Mouse (Mus musculus) left cerebral cortex, postnatal 4 days (tissue): ENCODE data around the gene Hcrtr1. TPM values are rescaled to one million over a fixed set of nuclear protein-coding genes. Genes with fewer than 3 reads are reported as not detected.
A peak's percentile ranks its signal among the peaks of the same experiment; 100 is the strongest.

ENCODE experiments used
- DNase-seq: peaks from one replicate; pipeline ENCODE4 v3.0.0-alpha.2; 2022
- intact Hi-C: fragments of 180-260 bp; cut with DNase I; formaldehyde crosslinking; loops from one replicate; pipeline ENCODE4 v1.15.1; 2025
- total RNA-seq, 2 experiments: library from RNA; stranded (reverse); gene quantifications; 2 replicates each; pipeline ENCODE4 v1.2.3; 2021

The Hcrtr1 gene
- total RNA-seq, 2 experiments from 2014 or later = 1.9 to 3.6 TPM

DNA sequence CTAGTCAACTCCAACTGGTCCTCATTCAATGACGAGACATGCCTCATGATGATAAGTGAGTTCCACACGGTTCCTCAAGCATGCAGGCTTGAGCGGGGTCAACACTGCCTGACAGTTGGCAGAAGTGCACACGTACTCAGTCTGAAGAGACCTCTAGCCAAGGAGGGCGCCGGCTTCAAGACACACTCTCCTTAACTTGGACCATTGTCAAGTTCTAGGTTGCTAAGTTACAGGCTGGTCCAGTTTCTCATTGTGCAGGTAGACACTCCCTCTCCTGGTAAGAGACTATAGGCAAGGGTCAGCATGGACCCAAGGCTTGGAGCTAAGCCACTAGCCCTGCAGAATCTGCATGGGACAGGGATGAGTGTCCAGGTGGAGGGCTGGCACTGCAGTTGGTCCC, 14.0 kb downstream of the Hcrtr1 start:
- intact Hi-C loops = no loop called here
- no peak for DNase-seq

DNA sequence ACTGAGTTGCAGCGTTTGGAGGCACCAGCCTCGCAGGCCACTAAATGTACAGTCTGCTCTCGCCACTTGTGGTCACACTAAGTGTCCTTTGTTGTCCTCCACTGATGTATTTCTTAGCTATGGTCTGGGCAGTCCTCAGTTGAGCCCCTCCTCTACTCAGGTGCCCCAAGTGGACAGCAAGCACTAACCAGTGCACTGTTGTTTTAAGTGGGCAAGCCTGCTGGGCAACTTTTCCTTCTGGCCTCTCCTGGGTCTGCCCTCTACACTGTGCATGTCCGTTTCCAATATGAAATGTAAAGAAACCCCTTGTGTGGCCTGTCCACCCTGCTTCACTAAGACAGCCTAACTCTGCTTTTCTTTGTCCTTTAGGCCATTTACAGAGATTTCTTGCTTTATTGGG, 15.0 kb downstream of the Hcrtr1 start:
- no peak for DNase-seq
- intact Hi-C loops = no loop called here

DNA sequence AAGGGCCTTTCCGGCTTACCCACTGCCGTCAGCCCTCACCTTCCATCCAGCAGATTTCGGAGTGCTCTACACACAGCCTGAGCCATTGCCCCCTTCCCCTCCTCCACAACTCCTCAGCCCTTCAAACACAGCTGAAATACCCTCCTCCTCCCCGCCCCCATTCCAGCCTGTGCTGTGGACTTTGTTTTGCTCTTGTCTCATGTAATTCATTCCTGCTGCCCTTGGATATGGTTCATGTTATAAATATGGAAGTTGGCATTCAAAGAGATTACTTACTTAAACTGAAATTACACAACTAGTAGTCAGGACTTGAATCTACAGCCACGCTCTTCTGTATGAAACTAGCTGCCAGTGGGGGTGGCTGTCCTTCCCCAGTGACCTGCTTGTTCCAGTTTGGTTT, 16.1 kb downstream of the Hcrtr1 start:
- no peak for DNase-seq
- intact Hi-C loops = no loop called here

DNA sequence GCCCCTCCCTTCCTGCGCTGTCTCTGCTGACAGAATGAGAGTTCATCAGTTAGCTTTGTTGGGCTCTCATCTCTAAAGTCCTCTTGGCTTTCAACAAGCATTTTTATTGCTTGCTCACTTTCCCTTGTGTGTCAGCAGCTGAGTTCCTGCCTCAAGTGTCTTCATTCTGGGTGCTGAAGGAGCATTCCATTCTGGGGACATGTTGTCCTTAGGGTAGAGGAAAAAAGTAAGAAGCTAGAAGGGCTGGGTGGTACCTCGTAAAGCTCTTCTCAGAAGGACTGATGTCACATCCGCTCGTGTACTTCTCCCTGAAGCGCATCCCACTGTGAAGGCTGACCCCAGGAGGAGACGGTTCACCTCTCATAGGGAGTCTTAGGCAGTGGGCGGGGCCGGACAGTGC, 17.6 kb downstream of the Hcrtr1 start:
- DNase-seq = no peak
- intact Hi-C loops = no loop called here

DNA sequence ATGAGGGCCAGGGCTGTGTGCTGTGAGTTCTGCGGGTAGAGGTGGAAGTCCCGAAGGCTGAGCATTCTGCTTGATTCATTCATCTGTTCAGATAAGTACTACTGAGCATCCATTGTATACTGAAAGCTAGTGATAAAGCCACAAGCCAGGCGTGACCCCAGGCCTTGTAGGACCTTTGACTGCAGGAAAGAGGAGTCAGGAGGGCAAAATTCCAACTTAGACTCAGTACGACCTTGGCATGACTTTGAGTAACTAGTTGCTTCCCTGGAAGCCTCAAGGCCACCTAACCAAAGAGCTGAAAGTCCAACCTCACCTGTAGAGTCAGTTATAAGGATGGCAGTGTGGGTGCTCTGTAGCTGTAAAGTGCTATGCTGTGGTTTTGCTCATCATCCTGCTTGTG, 18.4 kb downstream of the Hcrtr1 start:
- DNase-seq = no peak
- intact Hi-C loops = no loop called here

DNA sequence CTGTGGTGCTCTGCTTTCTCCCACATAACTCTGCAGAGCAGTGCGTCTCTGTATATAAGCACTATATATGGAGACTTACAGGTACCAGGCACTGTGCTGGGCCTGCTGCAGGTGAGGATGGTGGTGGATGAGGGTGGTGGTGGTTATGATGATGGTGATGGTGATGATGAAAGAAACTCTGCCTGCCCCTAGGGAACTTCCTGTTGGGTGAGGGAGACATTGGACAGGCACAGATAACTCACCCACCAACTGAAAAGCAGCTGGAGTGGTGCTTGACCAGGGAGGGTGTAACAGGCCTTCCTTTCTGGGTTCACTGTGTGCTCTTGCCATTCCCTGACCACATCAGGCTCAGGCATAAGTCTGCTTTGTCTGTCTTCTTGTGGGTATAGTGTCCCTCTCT, 26.4 kb downstream of the Hcrtr1 start:
- intact Hi-C loops = no loop called here
- DNase-seq = no peak

DNA sequence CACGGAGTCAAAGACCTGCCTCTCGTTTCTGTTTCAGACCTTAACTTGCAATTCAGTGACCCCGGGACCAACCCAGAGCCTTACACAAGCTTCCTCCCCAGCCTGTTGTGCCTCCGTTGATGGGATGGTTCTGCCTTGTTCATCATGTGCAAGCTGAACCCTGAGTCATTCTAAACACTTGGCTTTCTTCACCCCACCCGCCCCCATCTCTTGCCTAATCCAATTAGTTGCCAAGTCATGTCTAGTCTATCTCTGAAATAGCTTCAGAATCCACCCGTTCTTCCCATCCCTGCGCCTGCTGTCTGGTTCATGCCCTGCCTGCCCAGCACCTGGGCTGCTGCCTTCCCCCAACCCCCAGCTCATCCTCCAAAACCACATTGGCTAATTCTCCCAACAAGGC, 26.9 kb downstream of the Hcrtr1 start:
- intact Hi-C loops = no loop called here

GRCm38 (mm10) chr4:130110091-130110490, 29.1 kb downstream of the Hcrtr1 start:
- DNase-seq = no peak
- intact Hi-C loops = no loop called here

More for the DNA sequence above, 26.9 kb downstream of the Hcrtr1 start:
- DNase-seq = no peak

GRCm38 (mm10) chr4:130109666-130110065, 29.5 kb downstream of the Hcrtr1 start:
- DNase-seq = no peak
- intact Hi-C loops = no loop called here

GRCm38 (mm10) chr4:130108929-130109328, 30.2 kb downstream of the Hcrtr1 start:
- intact Hi-C loops = no loop called here
- no peak for DNase-seq

- intact Hi-C loops = no loop called here
- DNase-seq = peak; percentile 100
These were observed 31.6 kb downstream of the Hcrtr1 start for GRCm38 (mm10) chr4:130107444-130108131.

DNA sequence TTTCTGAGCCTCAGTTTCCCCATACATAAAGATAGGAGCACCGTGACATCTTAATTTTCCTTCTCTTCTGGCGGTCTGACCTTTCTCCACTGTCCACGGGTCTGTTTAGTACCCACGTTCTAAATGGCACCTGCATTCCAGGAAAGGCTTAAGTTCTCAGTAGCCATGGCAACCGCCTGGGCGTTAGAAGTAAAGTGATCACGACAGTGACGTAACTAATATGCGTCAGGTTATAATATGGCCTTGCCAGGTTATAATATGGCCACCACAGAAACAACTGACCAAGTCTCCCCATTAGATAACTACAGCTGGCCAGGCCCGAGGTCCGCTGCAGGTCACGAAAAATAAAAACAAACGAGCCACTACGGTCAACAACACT, 32.1 kb downstream of the Hcrtr1 start:
- intact Hi-C loops = no loop called here

GRCm38 (mm10) chr4:130104584-130104983, 34.6 kb downstream of the Hcrtr1 start:
- no peak for DNase-seq
- intact Hi-C loops = no loop called here

More for the DNA sequence above, 32.1 kb downstream of the Hcrtr1 start:
- DNase-seq = no peak

- intact Hi-C loops = no loop called here
- DNase-seq = no peak
These were observed 35.5 kb downstream of the Hcrtr1 start for GRCm38 (mm10) chr4:130103632-130104031.

GRCm38 (mm10) chr4:130102111-130102651, 37.0 kb downstream of the Hcrtr1 start, which contains the start of gene Pef1:
Gene Pef1, plus strand, starts transcription at chr4:130102558.
- intact Hi-C loops = no loop called here
- DNase-seq = no peak

DNA sequence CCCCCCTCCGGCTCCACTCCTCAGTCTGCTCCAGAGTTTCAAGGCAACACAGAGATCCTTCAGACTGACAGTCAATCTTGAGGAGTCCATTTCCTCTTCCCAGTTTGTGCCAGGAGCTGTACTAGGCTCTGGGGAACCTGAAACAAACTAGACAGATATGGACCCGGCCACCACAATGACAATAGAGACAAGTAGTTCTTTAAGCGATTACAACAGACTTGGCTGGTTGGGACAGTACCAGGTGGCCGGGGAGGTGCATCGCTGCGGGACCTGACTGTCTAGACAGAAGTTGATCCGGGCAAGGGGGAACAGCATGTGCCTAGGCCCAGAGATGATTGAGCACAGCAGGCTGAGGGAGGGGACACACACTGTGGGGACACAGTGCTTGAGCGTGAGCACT, 38.0 kb downstream of the Hcrtr1 start:
- DNase-seq = peak; percentile 81
- intact Hi-C loops = no loop called here

DNA sequence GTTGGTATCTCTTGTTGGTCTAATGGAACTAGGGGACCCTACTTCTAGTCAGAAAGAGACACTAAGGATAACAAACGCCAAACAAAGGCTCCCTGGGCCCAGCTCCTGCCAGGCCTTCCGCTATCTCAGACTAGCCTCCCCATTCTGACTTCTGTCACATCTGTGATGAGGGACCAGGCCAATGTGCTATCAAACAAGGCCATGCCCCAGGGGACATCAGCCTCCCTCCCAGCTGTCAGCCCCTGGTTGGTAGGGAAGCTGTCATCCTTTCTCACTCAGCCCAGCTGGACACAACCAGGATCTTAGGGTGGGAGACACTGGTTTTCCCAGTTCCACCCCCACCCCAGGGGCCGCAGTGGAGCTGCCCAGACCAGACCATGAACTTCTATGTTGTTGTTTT, 44.0 kb downstream of the Hcrtr1 start:
- no peak for DNase-seq
- intact Hi-C loops = no loop called here

- intact Hi-C loops = loop anchor here (5.0 kb wide), 2 partner anchors 100 to 300 kb away; no protein-coding TSS in a partner anchor
These were observed 51.9 kb downstream of the Hcrtr1 start for GRCm38 (mm10) chr4:130087293-130087692.

DNA sequence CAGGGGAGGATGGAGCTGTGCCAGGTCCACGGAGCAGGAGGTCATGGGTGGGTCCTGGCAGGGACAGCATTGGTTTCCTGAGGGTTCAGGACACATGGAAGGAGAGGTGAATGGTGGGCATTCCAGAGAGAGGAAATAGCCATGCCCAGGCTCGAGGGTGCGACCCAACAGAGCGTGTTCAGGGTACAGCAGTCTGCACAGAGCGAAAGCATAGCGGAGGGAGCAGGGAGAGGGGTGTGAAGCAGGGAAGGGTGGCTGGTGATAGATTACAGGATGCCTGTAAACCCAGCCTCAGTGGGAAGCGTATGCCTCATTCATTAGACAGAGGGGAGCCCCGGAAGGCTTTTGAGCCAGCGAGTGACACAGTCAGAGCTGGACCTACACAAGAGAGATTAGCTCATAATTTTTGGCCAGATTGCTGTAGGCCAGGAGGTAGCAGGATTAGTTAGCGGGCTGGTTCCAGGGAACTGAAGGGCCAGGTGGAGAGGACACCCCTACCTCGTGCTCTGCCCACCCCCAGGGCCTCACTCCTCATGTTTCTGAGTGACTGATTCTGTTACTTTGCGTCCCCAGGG, 53.8 kb downstream of the Hcrtr1 start:
- intact Hi-C loops = loop anchor here (5.0 kb wide), 2 partner anchors 102 to 298 kb away; no protein-coding TSS in a partner anchor
- no peak for DNase-seq

More at GRCm38 (mm10) chr4:130087293-130087692, 51.9 kb downstream of the Hcrtr1 start:
- peak; percentile 92 for DNase-seq

DNA sequence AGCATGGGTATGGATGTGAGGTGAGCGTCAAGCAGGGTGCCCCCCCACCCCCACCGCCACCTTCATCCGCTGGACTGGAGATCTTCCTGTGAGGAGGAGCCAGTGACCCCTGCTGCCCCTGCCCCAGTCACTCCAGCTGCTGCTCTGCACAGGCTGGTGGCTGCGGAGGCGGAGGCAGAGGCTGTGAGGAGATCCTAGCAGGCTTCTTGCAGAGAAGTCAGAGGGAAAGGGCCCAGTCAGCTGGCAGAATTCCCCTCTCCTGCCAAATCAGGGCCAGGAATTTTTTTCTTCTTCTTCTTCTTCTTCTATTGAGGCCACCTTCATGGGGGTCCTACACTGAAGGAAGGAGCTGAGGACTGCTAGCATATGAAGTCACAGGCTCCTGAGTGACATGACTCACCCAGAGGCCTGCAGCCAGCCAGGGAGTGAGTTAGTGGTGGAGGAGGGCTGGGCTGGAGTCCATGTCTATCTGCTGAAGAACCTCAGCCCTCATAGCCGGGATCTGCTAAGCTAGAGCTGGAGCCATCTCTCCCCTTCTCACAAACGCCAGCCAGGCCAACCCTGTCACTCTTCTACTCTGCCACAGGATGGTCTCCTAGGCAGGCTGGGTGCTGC, 54.7 kb downstream of the Hcrtr1 start:
- intact Hi-C loops = no loop called here

DNA sequence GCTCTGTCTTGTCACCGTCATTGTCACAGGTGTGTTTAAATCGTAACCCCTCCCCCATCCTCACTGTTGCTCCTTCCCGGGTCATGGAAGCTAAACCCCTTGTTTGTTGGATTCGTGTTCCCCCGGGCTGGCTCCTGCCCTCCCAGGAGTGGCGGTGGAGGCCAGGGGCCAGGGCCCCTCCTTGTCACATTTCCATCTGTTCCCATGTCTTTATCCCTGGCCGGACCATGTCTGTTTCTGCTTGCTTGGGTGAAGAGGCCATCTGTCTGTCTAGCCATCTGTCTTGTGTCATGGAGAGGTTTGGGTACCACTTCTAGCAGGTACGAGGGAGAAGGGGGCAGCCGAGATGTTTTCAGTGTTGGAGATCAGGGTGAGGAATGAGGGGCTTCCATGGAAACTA, 56.9 kb downstream of the Hcrtr1 start:
- peak; percentile 69 for DNase-seq
- intact Hi-C loops = no loop called here

More for the DNA sequence above, 54.7 kb downstream of the Hcrtr1 start:
- DNase-seq = peak; percentile 42
